Mouse (Mus musculus): ENCODE measurements at regions not wholly inside any gene's neighbourhood (a gene's known extent, or its start where the extent isn't known, plus 50 kb on each side); places are given as distances from the start of the nearest gene placed in this dataset.

- Histone ChIP-seq H3K9ac (replicated peaks) (no peak overlapping the region), H3K9me3 (no peaks in the 10 kb centered on the region), H3K27me3 (no peaks in the 10 kb centered on the region), H3K4me2 (replicated peaks) (no peak overlapping the region), H3K4me3 (no peak overlapping the region), H3K4me1 (no peaks in the 10 kb centered on the region), H3K36me3 (no peaks in the 10 kb centered on the region), H3K27ac (replicated peaks) (no peak overlapping the region)
- WGBS = 72% methylated on average over 4 of the region's 4 CpGs
- no peak for ATAC-seq (ENCODE audit: low FRiP score, low read depth)
These were observed 53.4 kb upstream of the Nab1 start for GRCm38 (mm10) chr1:52553871-52554270.

GRCm38 (mm10) chr1:52565812-52566211 lies 64.7 kb upstream of the Nemp2 start:
- no peaks in the 10 kb centered on the region for H3K9me3 ChIP-seq
- H3K4me1 ChIP-seq = no peaks in the 10 kb centered on the region
- H3K27me3 ChIP-seq = no peaks in the 10 kb centered on the region
- no peak overlapping the region for H3K9ac ChIP-seq (replicated peaks)
- H3K4me3 ChIP-seq = no peak overlapping the region
- no peak overlapping the region for H3K27ac ChIP-seq (replicated peaks)
- H3K36me3 ChIP-seq = no peaks in the 10 kb centered on the region
- 38% methylated on average over 6 of the region's 6 CpGs for WGBS
- H3K4me2 ChIP-seq (replicated peaks) = no peak overlapping the region
- no peak for ATAC-seq (ENCODE audit: low FRiP score, low read depth)

GRCm38 (mm10) chr1:52571674-52572073 lies 58.8 kb upstream of the Nemp2 start:
- no peaks in the 10 kb centered on the region for H3K27me3 ChIP-seq
- H3K9ac ChIP-seq (replicated peaks) = no peak overlapping the region
- 86% methylated on average over 5 of the region's 5 CpGs for WGBS
- H3K9me3 ChIP-seq = no peaks in the 10 kb centered on the region
- no peak overlapping the region for H3K4me3 ChIP-seq
- no peak overlapping the region for H3K4me2 ChIP-seq (replicated peaks)
- ATAC-seq (ENCODE audit: low FRiP score, low read depth) = no peak
- no peaks in the 10 kb centered on the region for H3K4me1 ChIP-seq
- H3K36me3 ChIP-seq = no peaks in the 10 kb centered on the region
- no peak overlapping the region for H3K27ac ChIP-seq (replicated peaks)

- no peak for ATAC-seq (ENCODE audit: low FRiP score, low read depth)
- H3K36me3 ChIP-seq = no peaks in the 10 kb centered on the region
- no peaks in the 10 kb centered on the region for H3K9me3 ChIP-seq
- H3K4me1 ChIP-seq = no peaks in the 10 kb centered on the region
- H3K4me3 ChIP-seq = no peak overlapping the region
- no peaks in the 10 kb centered on the region for H3K27me3 ChIP-seq
- no peak overlapping the region for H3K4me2 ChIP-seq (replicated peaks)
- 71% methylated on average over 5 of the region's 5 CpGs for WGBS
- H3K27ac ChIP-seq (replicated peaks) = no peak overlapping the region
- no peak overlapping the region for H3K9ac ChIP-seq (replicated peaks)
These were observed 52.0 kb upstream of the Nemp2 start for GRCm38 (mm10) chr1:52578298-52579056.

GRCm38 (mm10) chr1:52580132-52580896 lies 50.2 kb upstream of the Nemp2 start:
- H3K4me3 ChIP-seq = no peak overlapping the region
- no peaks in the 10 kb centered on the region for H3K9me3 ChIP-seq
- no peaks in the 10 kb centered on the region for H3K27me3 ChIP-seq
- 83% methylated on average over 4 of the region's 4 CpGs for WGBS
- H3K27ac ChIP-seq (replicated peaks) = no peak overlapping the region
- 0 out of 2 replicates have a peak, but pooled peaks have one; percentile 34 for ATAC-seq (ENCODE audit: low FRiP score, low read depth)
- H3K36me3 ChIP-seq = no peaks in the 10 kb centered on the region
- no peak overlapping the region for H3K9ac ChIP-seq (replicated peaks)
- no peaks in the 10 kb centered on the region for H3K4me1 ChIP-seq
- no peak overlapping the region for H3K4me2 ChIP-seq (replicated peaks)

Measured in midbrain, embryonic 12.5 days (tissue).